Mouse (Mus musculus) lung, adult 2 months (tissue): ENCODE measurements around the gene Mad1l1. TPM values are rescaled to one million over a fixed set of nuclear protein-coding genes. Genes with fewer than 3 reads are reported as not detected.

ENCODE experiments used
- DNase-seq: peaks from one replicate; pipeline ENCODE4 v3.0.0; 2022
- H3K4me1 ChIP-seq: fragments of 200-500 bp; 2 replicates; pipeline ENCODE4 v1.6.1; 2011; ENCODE audit warnings: low read length; ENCODE audit not compliant: control insufficient read depth, insufficient read depth
- H3K4me3 ChIP-seq: fragments of 200-500 bp; replicated peaks from 2 replicates; pipeline ENCODE3; 2011; ENCODE audit warnings: low read depth, mild to moderate bottlenecking, control low read depth, low read length; ENCODE audit errors: extremely low read depth
- CTCF ChIP-seq: fragments of 200-500 bp; IDR thresholded peaks from 2 replicates; pipeline ENCODE4 v1.5.1; 2011; ENCODE audit warnings: mild to moderate bottlenecking, low read length, control low read depth; ENCODE audit not compliant: insufficient read depth
- POLR2A ChIP-seq: fragments of 200-500 bp; IDR thresholded peaks from 2 replicates; pipeline ENCODE4 v1.6.1; 2011; ENCODE audit warnings: low read depth, mild to moderate bottlenecking, control low read depth, low read length, borderline replicate concordance; ENCODE audit errors: extremely low read depth
- WGBS: fragments of 180-500 bp; shearing (Covaris S2); methylation state at CpG from one replicate; pipeline ENCODE4 v1.1.7; 2018; 5-methylcytosine and 5-hydroxymethylcytosine counted together
- polyA plus RNA-seq: library from polyadenylated mRNA; depleted of rRNA; stranded (reverse); fragments of >200 nt; gene quantifications from 2 replicates; pipeline ENCODE4 v1.2.3, GENCODE M21; 2012

Mad1l1 gene
- polyA plus RNA-seq, 1 experiment = 21.6 TPM

GRCm38 (mm10) chr5:140176370-140176769 is 145.0 kb downstream of the Mad1l1 start:
- no peaks in the 10 kb centered on the region for H3K4me1 ChIP-seq
- DNase-seq = no peak
- WGBS = 80% methylated on average over 3 of the region's 3 CpGs
- no peak overlapping the region for H3K4me3 ChIP-seq
- no peak for TF ChIP-seq CTCF
- TF ChIP-seq POLR2A = no peak

GRCm38 (mm10) chr5:140174814-140175490 is 146.4 kb downstream of the Mad1l1 start:
- Histone ChIP-seq H3K4me3 (no peak overlapping the region), H3K4me1 (no peaks in the 10 kb centered on the region)
- TF ChIP-seq CTCF (no peak), POLR2A (no peak)
- no peak for DNase-seq
- 85% methylated on average over 14 of the region's 14 CpGs for WGBS

- H3K4me3 ChIP-seq = no peak overlapping the region
- H3K4me1 ChIP-seq = no peaks in the 10 kb centered on the region
- DNase-seq = no peak
- TF ChIP-seq CTCF (no peak), POLR2A (no peak)
- 83% methylated on average over 3 of the region's 3 CpGs for WGBS
Measured at GRCm38 (mm10) chr5:140174066-140174465, 147.3 kb downstream of the Mad1l1 start.

- Histone ChIP-seq H3K4me3 (no peak overlapping the region), H3K4me1 (no peaks in the 10 kb centered on the region)
- no peak for DNase-seq
- TF ChIP-seq CTCF (no peak), POLR2A (no peak)
- 93% methylated on average over 4 of the region's 4 CpGs for WGBS
Measured at GRCm38 (mm10) chr5:140173181-140173580, 148.2 kb downstream of the Mad1l1 start.

GRCm38 (mm10) chr5:140171710-140172109 is 149.6 kb downstream of the Mad1l1 start:
- 87% methylated on average over 1 of the region's 1 CpGs for WGBS
- TF ChIP-seq POLR2A = no peak

GRCm38 (mm10) chr5:140167531-140167930 is 153.8 kb downstream of the Mad1l1 start:
- no peak for TF ChIP-seq CTCF
- no peak for TF ChIP-seq POLR2A

More at GRCm38 (mm10) chr5:140171710-140172109, 149.6 kb downstream of the Mad1l1 start:
- Histone ChIP-seq H3K4me3 (no peak overlapping the region), H3K4me1 (no peaks in the 10 kb centered on the region)
- no peak for DNase-seq

GRCm38 (mm10) chr5:140167080-140167479 is 154.3 kb downstream of the Mad1l1 start:
- 82% methylated on average over 6 of the region's 6 CpGs for WGBS
- DNase-seq = no peak
- H3K4me1 ChIP-seq = no peaks in the 10 kb centered on the region
- no peak overlapping the region for H3K4me3 ChIP-seq
- no peak for TF ChIP-seq CTCF
- no peak for TF ChIP-seq POLR2A

More at GRCm38 (mm10) chr5:140167531-140167930, 153.8 kb downstream of the Mad1l1 start:
- 72% methylated on average over 6 of the region's 6 CpGs for WGBS
- no peak for DNase-seq
- Histone ChIP-seq H3K4me1 (no peaks in the 10 kb centered on the region), H3K4me3 (no peak overlapping the region)

- DNase-seq = no peak
Measured at GRCm38 (mm10) chr5:140163947-140164346, 157.4 kb downstream of the Mad1l1 start.

GRCm38 (mm10) chr5:140162071-140162845 is 159.1 kb downstream of the Mad1l1 start:
- no peak for DNase-seq
- no peak overlapping the region for H3K4me3 ChIP-seq
- TF ChIP-seq CTCF = no peak
- WGBS = 88% methylated on average over 6 of the region's 6 CpGs
- no peaks in the 10 kb centered on the region for H3K4me1 ChIP-seq

More at GRCm38 (mm10) chr5:140163947-140164346, 157.4 kb downstream of the Mad1l1 start:
- TF ChIP-seq CTCF (no peak), POLR2A (no peak)
- H3K4me3 ChIP-seq = no peak overlapping the region
- 84% methylated on average over 6 of the region's 6 CpGs for WGBS
- no peaks in the 10 kb centered on the region for H3K4me1 ChIP-seq

GRCm38 (mm10) chr5:140159007-140159406 is 162.3 kb downstream of the Mad1l1 start:
- DNase-seq = no peak
- TF ChIP-seq CTCF = no peak
- TF ChIP-seq POLR2A = no peak
- Histone ChIP-seq H3K4me3 (no peak overlapping the region), H3K4me1 (no peaks in the 10 kb centered on the region)
- 85% methylated on average over 4 of the region's 4 CpGs for WGBS
